Mouse (Mus musculus) kidney, adult 2 months (tissue): ENCODE data around the gene Gm28374. TPM values are rescaled to one million over a fixed set of nuclear protein-coding genes. Genes with fewer than 3 reads are reported as not detected.
"Not testable (repeated sequence)": the region's sequence is repeated elsewhere in the genome, so short reads cannot be mapped to it uniquely, and the experiment has no call there.

Experiments used
- DNase-seq: peaks from one replicate; pipeline ENCODE4 v3.0.0; 2021
- H3K27ac ChIP-seq: fragments of 200-500 bp; 2 replicates; pipeline ENCODE4 v1.5.1; 2012; ENCODE audit warnings: low read depth, low read length, control low read depth, inconsistent platforms; ENCODE audit not compliant: insufficient read depth
- H3K27me3 ChIP-seq: fragments of 200-500 bp; replicated peaks from 2 replicates; pipeline ENCODE4 v1.6.1; 2012; ENCODE audit warnings: mild to moderate bottlenecking, moderate library complexity, low read length, inconsistent platforms; ENCODE audit not compliant: control insufficient read depth, insufficient read depth
- H3K36me3 ChIP-seq: fragments of 200-500 bp; 2 replicates; pipeline ENCODE4 v1.6.1; 2012; ENCODE audit warnings: mild to moderate bottlenecking, moderate library complexity, low read length, inconsistent platforms; ENCODE audit not compliant: control insufficient read depth, insufficient read depth
- H3K4me1 ChIP-seq: fragments of 200-500 bp; 2 replicates; pipeline ENCODE4 v1.6.1; 2011; ENCODE audit warnings: low read length; ENCODE audit not compliant: control insufficient read depth, insufficient read depth
- H3K4me3 ChIP-seq: fragments of 200-500 bp; 2 replicates; pipeline ENCODE4 v1.5.1; 2011; ENCODE audit warnings: mild to moderate bottlenecking, low read depth, low read length, control low read depth; ENCODE audit not compliant: insufficient read depth
- CTCF ChIP-seq: fragments of 200-500 bp; conservative IDR thresholded peaks from 2 replicates; pipeline ENCODE4 v1.5.1; 2011; ENCODE audit warnings: low read depth, mild to moderate bottlenecking, control low read depth, low read length, moderate library complexity, mixed read lengths; ENCODE audit not compliant: insufficient read depth, insufficient read length
- POLR2A ChIP-seq: fragments of 200-500 bp; IDR thresholded peaks from one replicate; pipeline ENCODE4 v1.6.1; 2011; ENCODE audit warnings: low read depth, low read length, control low read depth
- WGBS: fragments of 180-500 bp; shearing (Covaris S2); methylation state at CpG from one replicate; pipeline ENCODE4 v1.1.7; 2018; 5-methylcytosine and 5-hydroxymethylcytosine counted together
- polyA plus RNA-seq: library from polyadenylated mRNA; depleted of rRNA; stranded (reverse); fragments of >200 nt; gene quantifications from 2 replicates; pipeline ENCODE4 v1.2.3, GENCODE M21; 2012

Gm28374 gene
- polyA plus RNA-seq, 1 experiment = not detected

DNA sequence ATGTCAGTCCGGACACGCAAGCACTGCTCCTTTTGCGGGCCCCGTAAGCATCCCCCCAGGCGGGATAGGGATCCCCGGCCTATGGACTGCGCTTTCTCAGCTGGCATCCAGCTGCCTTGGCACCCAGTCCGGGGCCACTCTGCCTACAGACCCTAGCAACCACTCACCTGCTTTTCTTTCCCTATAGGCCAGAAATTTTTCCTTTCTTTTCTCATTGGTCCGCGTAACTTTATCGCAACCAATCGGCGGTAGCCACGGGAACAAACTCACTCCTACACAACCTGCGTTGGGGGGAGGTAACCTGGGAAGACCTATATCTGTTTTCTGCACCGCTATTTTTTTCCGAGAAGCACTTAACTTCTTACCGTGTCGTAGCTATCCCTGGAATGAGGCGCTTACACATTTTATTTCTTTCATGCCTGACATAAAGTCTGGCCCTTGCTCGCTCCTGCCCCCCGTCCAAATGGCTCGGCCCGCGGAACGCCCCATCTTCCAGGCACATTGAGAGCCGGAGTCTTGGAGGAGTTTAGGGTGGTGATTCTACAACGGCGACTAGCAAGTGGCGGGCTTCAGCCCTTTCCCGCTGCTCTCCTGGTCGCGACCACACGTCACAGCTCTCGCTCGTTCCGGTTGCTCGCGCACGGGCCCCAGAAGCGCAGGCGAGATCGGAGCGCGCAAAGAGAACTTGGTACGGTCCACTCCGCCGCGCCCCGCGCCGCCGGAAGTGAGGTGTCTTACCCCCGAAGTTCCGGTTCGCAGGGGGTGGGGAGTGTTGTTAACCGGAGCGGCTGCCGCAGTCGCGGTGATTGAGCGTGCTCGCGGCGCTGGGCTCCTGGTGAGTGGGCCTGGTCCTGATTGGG is 35.5 kb downstream of the Gm28374 start, which contains the start of gene Syvn1:
TSS of gene Syvn1 (plus strand) at position 283 of the 860 bp plus-strand sequence.
- Histone ChIP-seq H3K36me3 (no peaks in the 10 kb centered on the region; the same call in 1 of the 2 replicates), H3K27me3 (no peaks in the 10 kb centered on the region), H3K4me3 (peak within 1 kb of the TSS; percentile 80), H3K4me1 (peaks cover 12% of the 10 kb centered on the region; the same call in 1 of the 2 replicates), H3K27ac (peak within 1 kb of the TSS; percentile 94)
- DNase-seq = peak; percentile 98
- under 1% methylated on average over 65 of the region's 65 CpGs for WGBS
- TF ChIP-seq POLR2A = peak; percentile 57
- TF ChIP-seq CTCF = no peak

DNA sequence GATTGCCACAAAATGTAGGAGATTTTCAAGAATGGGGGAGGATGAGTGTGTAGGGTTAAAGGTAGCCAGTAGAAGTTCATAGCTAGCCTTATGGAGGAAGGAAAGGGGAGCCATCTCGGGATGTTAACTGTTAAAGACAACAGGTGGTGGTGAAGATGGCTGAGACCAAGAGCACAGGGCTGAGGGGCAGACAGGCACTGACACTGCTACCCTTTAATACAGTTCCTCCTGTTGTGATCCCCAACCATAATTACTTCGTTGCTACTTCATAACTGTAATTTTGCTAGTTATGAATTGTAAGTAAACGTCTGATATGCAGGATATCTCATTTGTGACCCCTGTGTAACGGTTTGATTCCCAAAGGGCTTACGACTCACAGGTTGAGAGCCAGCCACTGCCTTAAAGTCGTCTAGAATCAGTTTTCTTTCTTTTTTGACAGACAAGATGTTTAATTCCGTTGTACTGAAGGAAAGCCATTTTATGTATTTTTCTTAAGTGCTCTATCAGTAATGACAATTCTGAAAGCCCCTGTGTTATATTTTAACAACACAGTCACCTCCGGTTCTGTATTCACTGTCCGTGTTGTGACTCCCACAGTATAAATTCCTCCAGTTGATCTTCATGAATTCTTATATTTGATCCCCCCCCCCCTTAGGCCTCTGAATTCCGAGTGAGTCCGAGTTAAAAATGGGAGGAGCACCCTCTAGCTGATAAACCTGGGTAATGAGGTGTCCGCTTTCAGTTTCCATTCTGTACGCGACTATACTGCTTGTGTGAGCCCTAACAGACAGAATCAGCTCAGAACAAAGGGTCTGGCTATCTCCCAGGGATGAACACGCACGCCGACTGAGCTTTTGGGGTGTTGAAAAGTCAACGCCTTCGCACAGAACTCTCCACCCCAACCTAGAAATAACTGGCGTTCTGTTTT is 36.4 kb downstream of the Gm28374 start:
- Histone ChIP-seq H3K27me3 (no peaks in the 10 kb centered on the region), H3K36me3 (no peaks in the 10 kb centered on the region; the same call in 1 of the 2 replicates), H3K27ac (peak overlapping the region; percentile 94), H3K4me3 (peak overlapping the region; percentile 80), H3K4me1 (peaks cover 12% of the 10 kb centered on the region; the same call in 1 of the 2 replicates)
- WGBS = 13% methylated on average over 20 of the region's 20 CpGs
- no peak for DNase-seq
- TF ChIP-seq POLR2A = no peak
- no peak for TF ChIP-seq CTCF

DNA sequence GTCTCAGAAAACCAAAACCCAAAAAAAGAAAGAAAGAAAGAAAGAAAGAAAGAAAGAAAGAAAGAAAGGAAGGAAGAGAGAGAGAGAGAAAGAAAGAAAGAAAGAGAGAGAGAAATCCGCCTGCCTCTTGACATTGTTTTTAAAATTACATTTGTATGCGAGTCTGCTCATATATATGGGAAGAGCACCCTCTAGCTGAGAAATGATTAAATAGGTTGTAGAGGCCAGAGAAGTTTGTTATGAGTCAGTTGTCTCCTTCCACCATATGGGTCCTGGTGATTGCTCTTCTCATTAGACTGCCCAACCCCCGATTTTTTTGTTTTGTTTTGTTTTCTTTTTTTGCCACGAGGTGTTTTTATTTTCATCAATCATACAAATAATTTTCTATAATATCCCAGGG is 38.0 kb downstream of the Gm28374 start:
- not testable (repeated sequence) for H3K27me3 ChIP-seq, H3K36me3 ChIP-seq, H3K27ac ChIP-seq, DNase-seq, H3K4me3 ChIP-seq
- WGBS = 42% methylated on average over 4 of the region's 4 CpGs
- peaks cover 12% of the 10 kb centered on the region; the same call in 1 of the 2 replicates for H3K4me1 ChIP-seq
- TF ChIP-seq CTCF = 0 out of 2 replicates have a peak, but pooled peaks have one; percentile 10

DNA sequence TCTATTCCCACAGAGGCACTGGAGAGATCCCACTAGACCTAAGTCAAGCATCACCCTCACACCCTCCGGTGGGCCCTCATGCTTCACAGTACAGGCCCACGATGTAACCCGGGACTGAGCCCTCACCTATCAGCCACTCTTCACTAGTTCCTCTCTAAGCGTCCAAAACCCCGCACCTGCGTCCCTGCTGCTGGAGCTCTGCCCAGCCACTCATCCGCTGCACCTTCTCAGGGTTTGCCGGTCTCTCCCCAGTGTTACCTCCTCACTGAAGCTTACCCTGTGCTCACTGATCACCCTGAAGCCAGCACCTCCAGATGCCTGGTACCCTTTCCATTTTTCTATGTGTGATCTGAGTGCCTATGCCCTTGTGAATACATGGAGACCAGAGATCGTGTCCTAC is 39.8 kb downstream of the Gm28374 start:
- Histone ChIP-seq H3K27me3 (no peaks in the 10 kb centered on the region), H3K4me1 (no peaks in the 10 kb centered on the region), H3K27ac (no peak overlapping the region), H3K4me3 (no peak overlapping the region), H3K36me3 (no peaks in the 10 kb centered on the region)
- TF ChIP-seq CTCF = no peak
- no peak for TF ChIP-seq POLR2A
- WGBS = 56% methylated on average over 9 of the region's 9 CpGs
- DNase-seq = no peak

DNA sequence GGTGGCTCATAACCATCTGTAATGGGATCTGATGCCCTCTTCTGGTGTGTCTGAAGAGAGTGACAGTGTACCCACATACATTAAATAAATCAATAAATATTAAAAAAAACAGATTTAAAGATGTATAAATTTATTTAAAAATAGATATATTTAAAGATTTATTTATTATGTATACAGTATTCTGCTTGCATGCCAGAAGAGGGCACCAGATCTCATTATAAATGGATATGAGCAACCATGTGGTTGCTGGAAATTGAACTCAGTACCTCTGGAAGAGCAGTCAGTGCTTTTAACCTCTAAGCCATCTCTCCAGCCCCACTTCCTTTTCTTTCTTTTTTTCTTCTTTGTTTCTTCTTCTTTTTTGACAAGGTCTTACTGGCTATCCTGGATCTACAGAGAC is 42.1 kb downstream of the Gm28374 start:
- Histone ChIP-seq H3K27me3 (no peaks in the 10 kb centered on the region), H3K27ac (no peak overlapping the region), H3K36me3 (no peaks in the 10 kb centered on the region), H3K4me1 (no peaks in the 10 kb centered on the region), H3K4me3 (no peak overlapping the region)
- TF ChIP-seq POLR2A = no peak
- no peak for DNase-seq

DNA sequence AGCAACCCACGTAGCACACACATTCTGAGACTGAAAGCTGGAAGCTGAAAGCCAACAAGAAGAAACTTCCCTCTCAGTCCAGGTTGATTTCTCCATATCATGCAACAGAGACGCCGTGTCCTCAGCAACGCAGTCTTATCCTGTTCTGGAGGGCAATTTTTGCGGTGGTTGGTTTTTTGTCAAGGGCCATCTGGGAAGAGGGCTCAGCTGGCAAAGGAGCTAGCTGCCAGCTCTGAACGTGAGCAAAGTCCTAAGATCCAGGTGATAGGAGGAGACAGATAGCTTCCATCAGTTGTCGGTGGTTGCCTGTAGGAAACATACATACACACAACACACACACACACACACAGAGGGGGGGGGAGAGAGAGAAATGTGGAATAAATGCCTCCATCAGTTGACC is 43.7 kb downstream of the Gm28374 start:
- no peak overlapping the region for H3K4me3 ChIP-seq
- no peaks in the 10 kb centered on the region for H3K36me3 ChIP-seq
- no peaks in the 10 kb centered on the region for H3K4me1 ChIP-seq
- TF ChIP-seq CTCF (no peak), POLR2A (no peak)
- 82% methylated on average over 7 of the region's 7 CpGs for WGBS
- no peak overlapping the region for H3K27ac ChIP-seq
- H3K27me3 ChIP-seq = no peaks in the 10 kb centered on the region
- no peak for DNase-seq

DNA sequence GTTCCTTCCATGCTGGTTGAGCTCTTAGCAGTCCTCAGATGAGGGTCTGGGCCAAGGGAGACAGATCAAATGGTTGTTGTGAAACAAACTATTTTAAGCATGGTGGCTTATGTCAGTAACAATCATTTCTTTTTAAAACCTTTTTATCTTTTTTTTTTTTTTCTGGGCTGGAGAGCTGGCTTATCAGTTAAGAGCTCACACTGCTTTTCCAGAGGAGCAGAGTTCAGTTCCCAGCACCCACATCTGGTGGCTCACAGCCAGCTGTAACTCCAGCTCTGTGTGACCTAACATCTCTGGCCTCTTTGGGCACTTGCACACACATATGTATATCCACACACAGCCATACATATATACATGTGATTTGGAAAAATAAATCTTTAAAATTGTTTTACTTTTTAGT is 44.4 kb downstream of the Gm28374 start:
- Histone ChIP-seq H3K27ac (no peak overlapping the region), H3K4me1 (no peaks in the 10 kb centered on the region), H3K4me3 (no peak overlapping the region), H3K27me3 (no peaks in the 10 kb centered on the region), H3K36me3 (no peaks in the 10 kb centered on the region)
- TF ChIP-seq CTCF = no peak
- DNase-seq = no peak
